Mouse (Mus musculus): ENCODE results near the gene Lca5.
A peak's percentile ranks its signal among the peaks of the same experiment; 100 is the strongest.

Gene Lca5

GRCm38 (mm10) chr9:83440392-83441357 lies at the start of gene Lca5:
Gene Lca5, minus strand, starts transcription at chr9:83441127.
- DNase-seq (ENCODE audit: low spot score), result peak; percentile 94

DNA sequence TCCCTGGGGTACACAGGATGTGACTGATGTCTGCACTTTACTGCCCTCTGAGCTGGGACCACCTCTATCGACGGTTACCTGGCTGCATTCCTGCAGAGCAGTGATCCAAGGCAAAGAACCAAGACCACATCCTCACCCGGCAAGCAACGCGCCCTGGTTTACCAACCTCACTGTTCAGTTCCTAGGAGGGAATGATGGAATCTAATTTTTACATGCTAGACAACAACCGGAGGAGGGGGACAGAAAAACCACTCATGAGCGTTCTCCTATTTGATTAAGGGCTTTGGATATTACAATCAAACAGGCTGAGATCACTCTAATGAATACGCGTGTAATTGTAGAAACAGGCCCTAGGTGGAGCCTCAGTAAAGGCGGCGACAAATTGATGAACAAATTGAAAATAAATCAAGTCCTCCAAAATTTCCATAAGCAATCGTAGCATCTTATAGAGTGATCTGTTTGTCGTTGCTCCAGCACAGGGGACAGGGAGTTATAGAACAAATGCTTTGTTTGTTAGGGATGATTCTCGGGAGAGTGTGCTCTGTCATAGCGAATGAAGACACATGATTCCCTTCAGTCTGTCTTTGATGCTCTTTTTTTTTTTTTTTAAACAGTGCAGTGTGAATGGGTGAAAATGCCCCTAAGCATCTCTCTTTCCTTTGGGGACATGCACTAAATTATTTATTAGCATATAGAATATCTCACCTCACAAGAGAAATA lies 47.7 kb upstream of the Lca5 start:
- no peak for DNase-seq (ENCODE audit: low spot score)

DNA sequence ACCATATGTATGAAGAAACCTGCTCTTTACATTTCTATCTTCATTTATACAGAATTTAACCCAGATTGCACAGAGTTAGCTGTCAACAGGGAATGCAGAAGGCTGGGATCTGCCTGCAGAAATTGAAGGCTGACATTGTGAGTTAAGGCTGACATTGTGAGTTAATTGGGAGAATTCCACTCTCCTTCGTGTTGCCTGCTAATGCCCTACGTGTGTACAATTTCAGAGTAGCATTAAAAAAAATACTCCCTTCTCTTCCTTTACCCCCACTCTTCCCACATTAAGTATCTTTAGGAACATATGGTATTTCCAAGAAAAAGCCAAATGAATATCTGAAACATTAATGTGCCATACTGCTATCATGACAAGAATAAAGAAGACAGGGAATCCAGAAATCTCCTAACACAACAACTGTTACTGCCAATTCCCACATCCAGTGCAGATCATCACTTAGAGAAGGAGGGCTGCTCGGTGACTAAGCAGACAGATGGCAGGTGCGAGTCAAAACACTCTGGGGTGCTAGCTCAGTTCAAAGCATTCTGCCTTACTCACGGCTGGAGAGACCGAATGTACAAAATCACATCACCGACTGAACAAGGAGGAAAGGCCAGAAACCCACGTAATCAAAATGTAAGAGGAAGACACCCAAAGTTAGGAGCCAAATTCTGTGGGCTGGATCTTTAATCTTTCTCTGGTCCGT lies 47.0 kb upstream of the Lca5 start:
- no peak for DNase-seq (ENCODE audit: low spot score)

DNA sequence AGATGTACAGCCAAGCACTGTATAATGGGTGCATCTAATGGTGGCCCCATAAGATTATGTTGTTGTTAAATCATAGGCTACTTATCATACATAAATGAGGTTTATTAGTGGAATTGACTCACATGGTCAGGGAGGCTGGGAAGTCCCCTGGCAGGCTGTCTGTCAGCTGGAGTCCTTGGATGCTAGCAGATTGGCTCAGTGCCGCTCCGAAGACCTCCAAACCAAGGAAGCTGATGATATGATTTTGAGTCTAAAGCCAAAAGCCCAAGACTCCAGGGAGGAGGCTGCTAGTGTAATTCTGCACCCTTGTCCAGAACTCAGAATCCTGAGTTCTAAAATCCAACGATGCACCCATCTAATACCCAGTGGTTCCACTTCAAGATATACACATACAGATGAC lies 45.0 kb upstream of the Lca5 start:
- peak; percentile 60 for DNase-seq (ENCODE audit: low spot score)

DNA sequence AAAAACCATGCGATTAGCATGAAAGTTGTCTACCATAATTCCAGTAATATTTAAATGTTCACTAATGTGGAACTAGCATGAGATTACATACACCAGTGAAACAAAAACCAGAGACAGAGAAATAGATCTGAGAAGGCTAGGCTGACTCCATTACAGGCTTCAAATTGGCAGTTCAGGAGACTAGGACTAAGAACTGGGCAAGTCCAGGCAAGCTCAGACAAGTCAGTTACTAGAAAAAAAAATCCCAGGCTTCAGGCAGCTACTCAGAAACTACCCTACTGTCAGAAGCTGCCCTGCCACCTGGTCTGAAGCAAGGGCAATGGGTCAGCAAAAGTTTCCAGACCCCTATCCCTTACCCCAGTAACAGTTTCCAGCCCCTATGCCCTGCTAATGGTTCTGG lies 44.4 kb upstream of the Lca5 start:
- DNase-seq (ENCODE audit: low spot score), result no peak

GRCm38 (mm10) chr9:83483419-83483818 lies 42.5 kb upstream of the Lca5 start:
- no peak for DNase-seq (ENCODE audit: low spot score)

GRCm38 (mm10) chr9:83482176-83482949 lies 41.4 kb upstream of the Lca5 start:
- DNase-seq (ENCODE audit: low spot score), result no peak

- DNase-seq (ENCODE audit: low spot score), result no peak
Observed at GRCm38 (mm10) chr9:83469871-83470270, 28.9 kb upstream of the Lca5 start.

DNA sequence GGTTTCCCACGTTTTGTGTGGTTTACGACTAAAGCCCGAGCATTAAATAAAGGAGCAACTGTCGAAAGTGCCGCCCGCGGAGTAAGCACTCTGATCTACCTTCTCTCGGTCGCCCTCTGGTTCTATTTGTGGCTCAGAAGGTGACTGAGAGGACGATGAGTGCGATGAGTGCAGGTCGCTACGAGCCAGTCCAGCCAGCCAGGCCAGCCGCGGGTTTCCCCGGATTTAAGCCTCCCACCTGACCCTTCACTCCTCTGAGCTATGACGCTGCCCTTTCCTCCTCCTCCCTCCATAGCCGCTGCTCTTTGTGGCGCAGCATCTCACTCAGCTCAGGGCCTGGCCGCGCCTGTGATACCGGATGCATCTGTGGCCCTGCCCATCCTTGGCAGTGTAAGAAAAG lies 6.8 kb upstream of the Lca5 start:
- peak; percentile 12 for DNase-seq (ENCODE audit: low spot score)

DNA sequence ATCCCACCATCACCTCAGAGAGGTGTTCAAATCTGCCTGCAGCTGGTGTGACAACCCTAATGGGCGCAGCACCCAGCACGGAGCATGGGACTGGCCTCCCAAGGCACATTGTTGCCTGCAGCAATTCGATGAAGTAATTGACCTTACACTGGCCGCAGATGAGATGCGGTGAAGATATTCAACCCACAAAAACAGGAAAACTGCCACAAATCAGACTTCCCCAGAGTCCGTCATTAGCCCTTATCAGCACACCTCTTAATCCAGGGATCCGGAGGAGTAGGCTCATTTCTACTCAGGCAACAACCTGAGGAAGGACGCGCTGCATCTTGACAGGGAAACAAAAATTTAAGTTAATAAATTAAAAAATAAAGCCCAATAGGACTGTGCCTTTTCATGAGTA lies 6.2 kb upstream of the Lca5 start:
- no peak for DNase-seq (ENCODE audit: low spot score)

GRCm38 (mm10) chr9:83437621-83438020 lies 3.3 kb downstream of the Lca5 start:
- DNase-seq (ENCODE audit: low spot score), result no peak

DNA sequence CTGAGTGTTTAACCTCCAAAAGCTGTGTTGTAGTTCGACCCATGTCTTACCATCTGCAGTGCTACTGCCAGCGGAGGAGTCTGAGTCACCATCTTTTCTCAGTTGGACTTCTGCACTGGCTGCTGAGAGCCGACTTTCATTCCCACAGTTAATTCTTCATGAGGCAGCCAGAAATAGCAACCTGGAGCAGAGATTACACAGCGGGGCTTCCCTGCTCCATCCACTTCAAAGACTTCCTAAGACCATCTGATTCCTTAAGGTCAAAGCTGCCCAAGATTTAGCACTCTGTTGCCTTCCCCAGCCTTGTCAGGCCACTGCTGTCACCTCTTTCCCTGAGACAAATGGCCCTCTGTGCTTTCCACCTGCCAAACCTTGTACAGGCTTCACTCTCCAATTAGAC lies 6.4 kb downstream of the Lca5 start:
- DNase-seq (ENCODE audit: low spot score), result no peak

DNA sequence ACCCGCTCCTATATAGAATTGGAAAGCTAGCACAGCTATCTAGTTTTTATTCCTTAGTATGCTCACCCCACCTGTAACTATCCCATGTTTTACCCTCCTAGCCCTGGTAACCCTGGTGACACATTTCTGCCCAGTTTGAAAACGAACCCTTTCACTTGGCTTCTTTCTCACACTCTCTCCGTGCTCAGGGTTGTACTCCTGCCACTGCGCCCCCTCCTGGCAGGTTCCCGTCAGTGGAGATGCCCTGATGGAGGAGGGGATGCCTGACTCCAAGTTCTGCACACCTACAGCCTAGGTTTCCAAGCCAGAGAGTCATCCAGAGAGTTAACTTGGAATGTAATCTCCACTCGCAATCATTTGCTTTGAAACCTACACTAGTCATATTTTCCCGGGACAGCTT lies 7.3 kb downstream of the Lca5 start:
- no peak for DNase-seq (ENCODE audit: low spot score)

- no peak for DNase-seq (ENCODE audit: low spot score)
Observed at GRCm38 (mm10) chr9:83427926-83428325, 13.0 kb downstream of the Lca5 start.

DNA sequence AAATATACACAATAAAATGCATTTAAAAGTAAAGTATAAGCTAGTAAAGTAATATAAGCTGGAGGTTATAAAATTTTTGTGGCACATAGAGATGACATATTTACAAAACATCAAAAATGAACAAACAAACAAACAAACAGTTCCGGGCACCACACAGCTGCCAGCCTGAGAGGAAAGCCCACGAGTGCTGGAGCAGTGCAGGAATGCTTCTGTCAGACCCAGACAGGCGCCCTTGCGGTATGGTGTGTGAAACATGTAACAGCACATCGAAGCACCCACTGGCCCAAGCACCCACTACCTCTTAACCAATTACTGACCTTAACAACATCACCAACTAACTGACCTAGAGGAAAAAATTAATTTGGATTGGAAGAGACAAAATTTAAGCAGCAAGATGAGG lies 22.0 kb downstream of the Lca5 start:
- DNase-seq (ENCODE audit: low spot score), result no peak

GRCm38 (mm10) chr9:83413046-83413445 lies 27.9 kb downstream of the Lca5 start:
- DNase-seq (ENCODE audit: low spot score), result no peak

DNA sequence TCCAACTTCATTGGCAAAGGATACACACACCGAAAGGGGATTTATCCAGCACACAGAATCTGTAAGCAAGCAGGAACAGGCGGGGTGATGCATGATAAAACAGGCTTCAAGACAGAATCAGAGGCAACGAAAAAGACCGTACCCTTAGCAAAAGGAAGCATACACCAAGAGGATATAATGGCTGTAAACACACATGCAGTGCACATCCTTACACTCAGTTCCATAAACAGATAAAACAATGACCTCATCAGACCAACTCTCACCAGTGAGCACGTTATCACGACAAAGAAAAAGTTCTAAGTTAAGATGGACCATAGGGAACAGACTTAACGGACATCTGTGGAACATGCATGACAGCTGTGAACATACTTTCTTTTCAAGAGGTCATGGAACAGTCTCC lies 35.8 kb downstream of the Lca5 start:
- no peak for DNase-seq (ENCODE audit: low spot score)

GRCm38 (mm10) chr9:83400783-83401182 lies 40.1 kb downstream of the Lca5 start:
- no peak for DNase-seq (ENCODE audit: low spot score)

GRCm38 (mm10) chr9:83399414-83399813 lies 41.5 kb downstream of the Lca5 start:
- no peak for DNase-seq (ENCODE audit: low spot score)

GRCm38 (mm10) chr9:83398260-83398659 lies 42.7 kb downstream of the Lca5 start:
- no peak for DNase-seq (ENCODE audit: low spot score)

GRCm38 (mm10) chr9:83395456-83395855 lies 45.5 kb downstream of the Lca5 start:
- no peak for DNase-seq (ENCODE audit: low spot score)

DNA sequence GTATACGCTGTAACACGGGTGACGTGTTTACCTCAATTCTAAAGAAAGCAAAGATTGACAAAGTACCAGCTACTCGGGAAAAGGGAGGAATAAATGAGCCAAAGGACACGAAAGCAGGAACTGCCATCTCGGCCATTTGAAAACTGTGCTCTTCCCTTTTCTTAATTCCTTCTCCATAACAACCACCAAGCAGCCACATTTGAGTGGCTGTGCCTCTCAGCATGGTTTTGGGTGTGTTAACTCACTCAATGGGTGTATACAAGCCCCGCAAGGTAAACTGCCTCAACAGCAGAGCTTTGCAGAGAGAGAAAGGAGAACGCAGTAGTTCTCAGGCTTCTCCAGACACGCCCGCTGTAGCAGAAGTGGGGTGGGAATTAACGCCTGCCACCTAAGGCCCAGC lies 48.9 kb downstream of the Lca5 start:
- DNase-seq (ENCODE audit: low spot score), result no peak
